In the genomic region with DNA sequence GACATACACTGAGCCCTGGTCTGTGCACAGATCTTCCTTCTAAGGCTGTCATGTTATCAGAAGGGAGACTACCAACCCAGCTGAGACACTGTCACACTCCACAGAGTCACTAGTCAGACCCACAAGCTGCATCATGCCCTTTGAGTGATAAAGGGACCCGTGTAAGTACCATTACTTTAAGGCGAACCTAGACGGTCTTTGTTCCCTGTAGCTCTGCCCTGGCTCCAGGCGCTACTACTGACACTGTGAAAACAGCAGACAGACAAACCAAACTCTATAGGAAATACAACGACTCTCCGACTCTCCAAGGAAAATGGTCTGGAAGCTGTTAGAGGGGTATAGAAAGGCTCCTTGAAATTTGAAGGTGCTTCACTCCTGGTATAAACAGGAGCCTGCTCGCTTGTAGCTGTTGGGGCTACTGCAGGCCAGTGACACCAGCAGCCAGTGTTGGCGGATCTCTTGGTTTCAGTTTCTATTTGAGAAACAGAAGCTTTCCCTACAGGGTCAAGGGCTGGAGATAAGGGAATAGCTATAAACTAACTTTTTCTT, we compare ENCODE assay signal across 9 mouse cellular contexts.
DNase-seq lines count a peak whose midpoint lies in the region; ATAC-seq and TF ChIP-seq lines count a peak whose summit lies in the region.
"Had no signal": no experiment of that assay in that cellular context is flagged by ENCODE, and none has a peak within 500 bp of the region (broad histone marks: within the 10 kb centered on the region; RNA-seq: fewer than 3 reads in every experiment).

No protein-coding gene starts in this region.

- no peaks in the 10 kb centered on the region for H3K36me3 ChIP-seq in forebrain, embryonic 11.5 days (ENCODE audit: control insufficient read depth, insufficient read depth, low read length)
- no peaks in the 10 kb centered on the region for H3K36me3 ChIP-seq in forebrain, embryonic 10.5 days (replicated peaks)
- no peaks in the 10 kb centered on the region for H3K36me3 ChIP-seq in forebrain, postnatal 0 days (ENCODE audit: insufficient read depth)
- no peaks in the 10 kb centered on the region for H3K36me3 ChIP-seq in liver, postnatal 0 days (replicated peaks; ENCODE audit: insufficient read depth, low read length)

- H3K9me3 ChIP-seq in forebrain, embryonic 11.5 days (ENCODE audit: control insufficient read depth, low read length), result no peaks in the 10 kb centered on the region
- no peaks in the 10 kb centered on the region for H3K9me3 ChIP-seq in forebrain, embryonic 10.5 days
- H3K9me3 ChIP-seq in forebrain, postnatal 0 days (ENCODE audit: low read length), result no peaks in the 10 kb centered on the region
- no peaks in the 10 kb centered on the region for H3K9me3 ChIP-seq in liver, postnatal 0 days (ENCODE audit: low read length)

- H3K9ac ChIP-seq in forebrain, embryonic 11.5 days (ENCODE audit: low read length), result no peak overlapping the region
- peak overlapping the region; percentile 25; the same call in 1 of the 2 replicates for H3K9ac ChIP-seq in forebrain, postnatal 0 days
- H3K9ac ChIP-seq in liver, postnatal 0 days (replicated peaks), result peak overlapping the region; percentile 46

- TF ChIP-seq CTCF in forebrain, postnatal 0 days (IDR thresholded peaks at IDR 0.05; ENCODE audit: low read depth), result no peak
- no peak for TF ChIP-seq CTCF in liver, postnatal 0 days (IDR thresholded peaks at IDR 0.05; ENCODE audit: low read depth)

- WGBS in forebrain, embryonic 11.5 days, result 72% methylated on average over 8 of the region's 8 CpGs
- WGBS in forebrain, embryonic 10.5 days, result 69% methylated on average over 8 of the region's 8 CpGs
- WGBS in forebrain, postnatal 0 days, result 53% methylated on average over 8 of the region's 8 CpGs
- WGBS in liver, postnatal 0 days (ENCODE audit: insufficient replicate concordance), result 29% methylated on average over 8 of the region's 8 CpGs

- no peak overlapping the region for H3K4me2 ChIP-seq in forebrain, embryonic 11.5 days (ENCODE audit: low read depth, low read length, severe bottlenecking)
- peak overlapping the region; percentile 5 for H3K4me2 ChIP-seq in forebrain, postnatal 0 days (ENCODE audit: low read depth)
- peak overlapping the region; percentile 67 for H3K4me2 ChIP-seq in liver, postnatal 0 days (ENCODE audit: low read depth, low read length)

- H3K27me3 ChIP-seq in forebrain, embryonic 11.5 days (ENCODE audit: control insufficient read depth, insufficient read depth, low read length), result peaks cover 87% of the 10 kb centered on the region
- H3K27me3 ChIP-seq in forebrain, embryonic 10.5 days (ENCODE audit: poor library complexity, severe bottlenecking), result peaks cover 100% of the 10 kb centered on the region
- H3K27me3 ChIP-seq in forebrain, postnatal 0 days (ENCODE audit: insufficient read depth, low read length), result no peaks in the 10 kb centered on the region
- H3K27me3 ChIP-seq in liver, postnatal 0 days (ENCODE audit: insufficient read depth, low read length), result peaks cover 6% of the 10 kb centered on the region; the same call in 1 of the 2 replicates
- H3K27me3 ChIP-seq: Patski had no signal

- peak; percentile 22 for DNase-seq in forebrain, embryonic 11.5 days (ENCODE audit: low spot score)
- DNase-seq in forebrain, embryonic 10.5 days (ENCODE audit: extremely low spot score, low spot score), result no peak
- DNase-seq in spleen, adult 12 weeks (ENCODE audit: low spot score), result peak; percentile 38
- no peak for DNase-seq in spleen, postnatal 14 days (ENCODE audit: low spot score in 2 of 2)
- no peak for DNase-seq in forebrain, postnatal 0 days
- DNase-seq in liver, postnatal 0 days, result no peak
- DNase-seq in frontal cortex, postnatal 10 days (ENCODE audit: low spot score in 2 of 2), result no peak
- no peak for DNase-seq in layer of hippocampus, adult 9-11 months

- ATAC-seq in forebrain, embryonic 11.5 days (replicated peaks; ENCODE audit: low FRiP score), result no peak
- ATAC-seq in forebrain, postnatal 0 days, result no peak
- peak; percentile 58 for ATAC-seq in liver, postnatal 0 days
- ATAC-seq: Patski had no signal

- no peak for TF ChIP-seq EP300 in liver, postnatal 0 days (IDR thresholded peaks at IDR 0.05; ENCODE audit: low read depth)

- H3K27ac ChIP-seq in forebrain, embryonic 11.5 days (ENCODE audit: low read depth, low read length), result no peak overlapping the region
- no peak overlapping the region for H3K27ac ChIP-seq in forebrain, embryonic 10.5 days
- H3K27ac ChIP-seq in forebrain, postnatal 0 days (ENCODE audit: low read depth, low read length), result peak overlapping the region; percentile 55
- H3K27ac ChIP-seq in liver, postnatal 0 days (ENCODE audit: low read depth), result peak overlapping the region; percentile 81

- H3K4me3 ChIP-seq in forebrain, embryonic 11.5 days (ENCODE audit: low read depth, low read length), result no peak overlapping the region
- H3K4me3 ChIP-seq in forebrain, embryonic 10.5 days, result no peak overlapping the region
- H3K4me3 ChIP-seq in forebrain, postnatal 0 days (ENCODE audit: low read depth, low read length), result no peak overlapping the region
- peak overlapping the region; percentile 17 for H3K4me3 ChIP-seq in liver, postnatal 0 days (ENCODE audit: low read depth, low read length)

- peaks cover 13% of the 10 kb centered on the region; the same call in 1 of the 2 replicates for H3K4me1 ChIP-seq in forebrain, embryonic 11.5 days (replicated peaks; ENCODE audit: control insufficient read depth, insufficient read depth, low read length)
- peaks cover 34% of the 10 kb centered on the region for H3K4me1 ChIP-seq in forebrain, embryonic 10.5 days
- H3K4me1 ChIP-seq in forebrain, postnatal 0 days (ENCODE audit: insufficient read depth), result peaks cover 33% of the 10 kb centered on the region
- H3K4me1 ChIP-seq in liver, postnatal 0 days (ENCODE audit: insufficient read depth), result peaks cover 9% of the 10 kb centered on the region; the same call in 1 of the 2 replicates

Comparison
In these comparisons a context has a peak if more than half of its experiments do, and no peak if none do; other contexts are left out.
1. DNase-seq: peak in forebrain, embryonic 11.5 days (single experiment) and spleen, adult 12 weeks (single experiment); none in forebrain, embryonic 10.5 days (single experiment), spleen, postnatal 14 days (0 of 2), forebrain, postnatal 0 days (single experiment), liver, postnatal 0 days (single experiment), frontal cortex, postnatal 10 days (0 of 2) and layer of hippocampus, adult 9-11 months (single experiment).
2. H3K27ac ChIP-seq: peak in forebrain, postnatal 0 days (single experiment) and liver, postnatal 0 days (single experiment); none in forebrain, embryonic 11.5 days (single experiment) and forebrain, embryonic 10.5 days (single experiment).